Mouse (Mus musculus) thymus, adult 2 months (tissue): ENCODE measurements around the gene Apbb1. TPM values are rescaled to one million over a fixed set of nuclear protein-coding genes. Genes with fewer than 3 reads are reported as not detected.

Experiments used
- DNase-seq: peaks from one replicate; pipeline ENCODE4 v3.0.0; 2021
- H3K27ac ChIP-seq: fragments of 200-500 bp; 2 replicates; pipeline ENCODE4 v1.5.1; 2012; ENCODE audit warnings: low read length, control low read depth; ENCODE audit not compliant: control insufficient read depth, insufficient read depth
- H3K27me3 ChIP-seq: fragments of 200-500 bp; 2 replicates; pipeline ENCODE4 v1.6.1; 2012; ENCODE audit warnings: mild to moderate bottlenecking, low read length, moderate library complexity, mixed read lengths; ENCODE audit not compliant: control insufficient read depth, insufficient read depth
- H3K36me3 ChIP-seq: fragments of 200-500 bp; 2 replicates; pipeline ENCODE4 v1.6.1; 2012; ENCODE audit warnings: mild to moderate bottlenecking, low read length, moderate library complexity; ENCODE audit not compliant: control insufficient read depth, insufficient read depth
- H3K4me1 ChIP-seq: fragments of 200-500 bp; replicated peaks from 2 replicates; pipeline ENCODE4 v1.6.1; 2012; ENCODE audit warnings: low read length; ENCODE audit not compliant: control insufficient read depth, insufficient read depth
- H3K4me3 ChIP-seq: fragments of 200-500 bp; 2 replicates; pipeline ENCODE4 v1.5.1; 2012; ENCODE audit warnings: mild to moderate bottlenecking, low read length, control low read depth, moderate library complexity; ENCODE audit not compliant: control insufficient read depth, insufficient read depth
- CTCF ChIP-seq: fragments of 200-500 bp; IDR thresholded peaks from 2 replicates; pipeline ENCODE4 v1.5.1; 2012; ENCODE audit warnings: mild to moderate bottlenecking, control low read depth, low read length, moderate library complexity, borderline replicate concordance; ENCODE audit not compliant: control insufficient read depth, poor library complexity, insufficient read depth; ENCODE audit errors: extremely low read depth
- POLR2A ChIP-seq: fragments of 200-500 bp; IDR thresholded peaks from 2 replicates; pipeline ENCODE4 v1.6.1; 2012; ENCODE audit warnings: mild to moderate bottlenecking, low read length, control low read depth, moderate library complexity; ENCODE audit not compliant: control insufficient read depth, poor library complexity, insufficient read depth; ENCODE audit errors: extremely low read depth
- WGBS: fragments of 180-500 bp; shearing (Covaris S2); methylation state at CpG from one replicate; pipeline ENCODE4 v1.1.7; 2018; 5-methylcytosine and 5-hydroxymethylcytosine counted together
- polyA plus RNA-seq: library from polyadenylated mRNA; depleted of rRNA; stranded (reverse); fragments of >200 nt; gene quantifications from 2 replicates; pipeline ENCODE4 v1.2.3, GENCODE M21; 2012

Gene Apbb1
- polyA plus RNA-seq, 1 experiment = 34.8 TPM

DNA sequence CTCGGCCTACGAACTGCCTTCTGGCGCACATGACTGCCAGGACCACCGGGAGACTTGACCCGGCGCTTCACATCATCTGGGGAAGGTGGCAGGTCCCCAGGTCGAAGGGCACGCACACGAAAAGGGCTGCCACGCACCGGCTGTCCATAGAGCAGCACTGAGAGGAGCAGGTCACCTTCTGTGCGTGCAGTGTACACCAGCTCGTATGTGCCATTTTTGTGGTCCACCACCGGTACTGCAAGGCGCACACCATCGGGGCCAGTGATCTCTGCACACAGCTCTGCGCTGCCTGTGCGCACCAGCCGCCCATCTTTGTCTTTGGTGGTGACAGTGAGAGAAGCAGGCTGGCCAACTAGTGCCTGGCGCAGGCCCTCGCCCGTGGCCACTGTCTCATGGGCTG lies 36.4 kb upstream of the Apbb1 start:
- TF ChIP-seq CTCF = no peak
- no peak for TF ChIP-seq POLR2A
- Histone ChIP-seq H3K36me3 (no peaks in the 10 kb centered on the region), H3K4me3 (no peak overlapping the region), H3K4me1 (0 out of 2 replicates have a peak, but pooled peaks cover 2% of the 10 kb centered on the region), H3K27ac (no peak overlapping the region), H3K27me3 (no peaks in the 10 kb centered on the region)
- no peak for DNase-seq
- 98% methylated on average over 22 of the region's 22 CpGs for WGBS

DNA sequence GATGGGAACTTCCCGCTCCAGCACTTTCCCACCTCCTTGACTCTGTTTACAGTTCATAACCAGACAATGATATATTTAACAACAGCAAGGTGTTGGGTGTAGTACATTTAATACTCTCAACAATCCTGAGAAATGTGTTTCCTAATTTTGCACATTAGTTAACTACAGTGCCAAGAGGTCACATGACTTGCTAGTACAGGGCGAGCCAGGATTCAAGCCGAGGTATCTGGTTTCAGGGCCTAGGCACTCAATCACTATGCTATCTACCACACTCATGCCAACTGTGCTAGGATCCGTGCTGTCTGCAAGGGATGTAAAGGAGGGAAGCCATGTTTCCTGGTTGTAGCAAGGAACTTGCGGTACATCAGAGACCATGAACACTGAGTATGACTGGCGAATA lies 35.1 kb upstream of the Apbb1 start:
- Histone ChIP-seq H3K27me3 (no peaks in the 10 kb centered on the region), H3K36me3 (no peaks in the 10 kb centered on the region), H3K4me1 (0 out of 2 replicates have a peak, but pooled peaks cover 2% of the 10 kb centered on the region), H3K27ac (no peak overlapping the region), H3K4me3 (no peak overlapping the region)
- 97% methylated on average over 6 of the region's 6 CpGs for WGBS
- no peak for DNase-seq
- no peak for TF ChIP-seq POLR2A
- no peak for TF ChIP-seq CTCF

DNA sequence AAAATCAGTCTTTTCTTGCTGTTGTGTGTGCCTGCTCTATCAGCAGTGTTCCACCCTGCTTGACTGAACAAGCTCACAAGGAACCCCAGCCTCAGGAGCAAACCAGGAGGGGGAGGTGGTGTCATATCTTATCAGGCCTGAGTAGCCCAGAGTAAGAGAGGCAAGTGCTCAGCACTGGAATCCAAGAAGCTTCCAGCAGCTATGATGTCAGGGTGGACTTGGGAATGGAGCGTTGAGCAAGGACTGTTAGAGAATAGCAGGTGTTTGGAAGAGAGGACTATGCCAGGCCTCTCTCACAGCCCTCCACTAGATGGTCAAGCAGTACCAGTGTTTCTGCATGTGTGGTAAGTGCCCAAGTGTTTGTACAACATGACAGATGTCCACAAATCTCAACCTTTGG lies 34.3 kb upstream of the Apbb1 start:
- H3K36me3 ChIP-seq = no peaks in the 10 kb centered on the region
- TF ChIP-seq CTCF (no peak), POLR2A (no peak)
- DNase-seq = no peak
- H3K4me3 ChIP-seq = no peak overlapping the region
- no peak overlapping the region for H3K27ac ChIP-seq
- H3K27me3 ChIP-seq = no peaks in the 10 kb centered on the region
- 0 out of 2 replicates have a peak, but pooled peaks cover 2% of the 10 kb centered on the region for H3K4me1 ChIP-seq
- WGBS = 86% methylated on average over 1 of the region's 1 CpGs

DNA sequence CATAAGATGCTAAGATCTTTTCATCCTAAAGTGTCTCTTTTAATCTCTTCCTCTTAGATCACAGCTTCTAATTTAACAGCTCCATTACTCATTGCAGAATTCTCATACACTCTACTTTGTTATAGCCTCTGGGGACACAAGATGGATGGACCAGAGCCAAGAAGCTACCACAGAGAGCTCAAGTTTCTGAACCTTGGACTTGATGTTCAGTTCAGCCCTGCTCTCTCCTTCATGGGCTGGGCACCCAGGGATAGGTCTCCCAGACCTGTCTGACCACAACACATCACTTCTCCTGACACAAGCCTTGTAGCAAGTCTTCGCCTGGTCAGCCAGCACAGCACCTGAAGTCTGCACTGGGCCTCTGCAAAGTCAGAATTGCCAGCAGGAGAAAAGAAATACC lies 32.9 kb upstream of the Apbb1 start:
- no peaks in the 10 kb centered on the region for H3K27me3 ChIP-seq
- H3K27ac ChIP-seq = no peak overlapping the region
- H3K4me3 ChIP-seq = no peak overlapping the region
- 90% methylated on average over 1 of the region's 1 CpGs for WGBS
- TF ChIP-seq POLR2A = no peak
- no peak for TF ChIP-seq CTCF
- 0 out of 2 replicates have a peak, but pooled peaks cover 2% of the 10 kb centered on the region for H3K4me1 ChIP-seq
- DNase-seq = no peak
- H3K36me3 ChIP-seq = no peaks in the 10 kb centered on the region

DNA sequence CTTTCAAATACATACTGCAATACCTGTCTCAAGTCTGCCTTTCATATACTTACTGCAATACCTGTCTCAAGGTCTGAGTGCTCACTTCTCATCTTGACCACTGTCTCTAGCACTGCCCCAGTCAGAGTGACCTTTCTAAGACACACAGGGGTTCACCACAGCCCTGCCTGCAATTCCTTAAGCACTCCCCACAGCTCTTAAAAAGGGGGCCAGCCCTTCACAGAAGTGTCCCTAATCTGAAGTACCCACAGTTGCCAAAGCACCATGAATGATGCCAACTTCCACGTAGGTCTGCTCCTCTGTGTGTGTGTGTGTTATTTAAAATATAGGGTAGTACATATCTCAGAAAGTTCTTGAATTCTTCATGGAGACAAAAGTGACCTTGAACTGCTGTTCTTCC lies 30.3 kb upstream of the Apbb1 start:
- H3K27ac ChIP-seq = no peak overlapping the region
- TF ChIP-seq CTCF = no peak
- TF ChIP-seq POLR2A = no peak
- DNase-seq = no peak
- no peaks in the 10 kb centered on the region for H3K36me3 ChIP-seq
- 0 out of 2 replicates have a peak, but pooled peaks cover 2% of the 10 kb centered on the region for H3K4me1 ChIP-seq
- no peaks in the 10 kb centered on the region for H3K27me3 ChIP-seq
- no peak overlapping the region for H3K4me3 ChIP-seq
- WGBS = 94% methylated on average over 1 of the region's 1 CpGs

DNA sequence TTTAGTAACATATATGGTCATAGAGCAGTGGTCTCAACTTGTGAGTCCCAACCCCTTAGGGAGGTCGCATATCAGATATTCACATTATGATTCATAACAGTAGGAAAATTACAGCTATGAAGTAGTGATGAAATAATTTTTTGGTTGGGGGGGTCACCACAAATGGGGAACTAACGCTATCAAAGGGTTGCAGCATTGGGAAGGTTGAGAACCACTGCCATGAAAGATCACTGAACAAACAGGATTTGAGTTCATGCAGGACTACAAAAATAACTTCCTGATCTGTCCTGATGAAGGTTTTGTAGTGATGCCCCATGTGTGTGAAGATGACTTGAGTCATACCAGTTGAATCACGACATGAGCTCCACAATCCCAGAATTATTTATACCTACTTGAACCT lies 27.0 kb upstream of the Apbb1 start:
- Histone ChIP-seq H3K4me1 (no peaks in the 10 kb centered on the region), H3K4me3 (no peak overlapping the region), H3K27me3 (no peaks in the 10 kb centered on the region), H3K36me3 (no peaks in the 10 kb centered on the region), H3K27ac (no peak overlapping the region)
- no peak for DNase-seq
- WGBS = 60% methylated on average over 3 of the region's 3 CpGs
- TF ChIP-seq POLR2A (no peak), CTCF (no peak)
